Mouse (Mus musculus): ENCODE measurements around the gene Iqgap1. TPM values are rescaled to one million over a fixed set of nuclear protein-coding genes. Genes with fewer than 3 reads are reported as not detected.
A peak's percentile ranks its signal among the peaks of the same experiment; 100 is the strongest.

Iqgap1 gene
- polyA plus RNA-seq, 1 experiment from 2014 or later = 13.1 TPM

GRCm38 (mm10) chr7:80688556-80689220, 137.1 kb downstream of the Iqgap1 start, which contains the start of gene Crtc3:
Crtc3 (minus strand) TSS chr7:80688877.
- DNase-seq = peak; percentile 64
- peak; percentile 88 for ATAC-seq (ENCODE audit: low read depth)
- Histone ChIP-seq H3K27me3 (no peaks in the 10 kb centered on the region), H3K9me3 (replicated peaks) (no peaks in the 10 kb centered on the region), H3K4me2 (peak within 1 kb of the TSS; percentile 99), H3K27ac (peak within 1 kb of the TSS; percentile 90), H3K9ac (peak within 1 kb of the TSS; percentile 89), H3K36me3 (no peaks in the 10 kb centered on the region), H3K4me1 (replicated peaks) (peaks cover 41% of the 10 kb centered on the region), H3K4me3 (replicated peaks) (peak within 1 kb of the TSS; percentile 83)
- under 1% methylated on average over 64 of the region's 83 CpGs for WGBS (ENCODE audit: insufficient replicate concordance)

GRCm38 (mm10) chr7:80687721-80688555, 137.8 kb downstream of the Iqgap1 start:
- H3K27ac ChIP-seq = peak overlapping the region; percentile 90
- ATAC-seq (ENCODE audit: low read depth) = peak; percentile 30
- peak overlapping the region; percentile 83 for H3K4me3 ChIP-seq (replicated peaks)
- H3K36me3 ChIP-seq = no peaks in the 10 kb centered on the region
- peak overlapping the region; percentile 99 for H3K4me2 ChIP-seq
- H3K27me3 ChIP-seq = no peaks in the 10 kb centered on the region
- H3K4me1 ChIP-seq (replicated peaks) = peaks cover 42% of the 10 kb centered on the region
- H3K9ac ChIP-seq = peak overlapping the region; percentile 89
- 2% methylated on average over 69 of the region's 69 CpGs for WGBS (ENCODE audit: insufficient replicate concordance)
- DNase-seq = peak; percentile 36
- H3K9me3 ChIP-seq (replicated peaks) = no peaks in the 10 kb centered on the region

- Histone ChIP-seq H3K9ac (no peak overlapping the region), H3K4me2 (no peak overlapping the region), H3K27me3 (no peaks in the 10 kb centered on the region), H3K9me3 (replicated peaks) (no peaks in the 10 kb centered on the region), H3K4me3 (replicated peaks) (no peak overlapping the region), H3K36me3 (no peaks in the 10 kb centered on the region), H3K27ac (no peak overlapping the region), H3K4me1 (replicated peaks) (peaks cover 59% of the 10 kb centered on the region)
- WGBS (ENCODE audit: insufficient replicate concordance) = 26% methylated on average over 5 of the region's 5 CpGs
- DNase-seq (no peak), ATAC-seq (ENCODE audit: low read depth) (no peak)
Measured at GRCm38 (mm10) chr7:80685639-80686038, 140.1 kb downstream of the Iqgap1 start.

- H3K27me3 ChIP-seq = no peaks in the 10 kb centered on the region
- WGBS (ENCODE audit: insufficient replicate concordance) = 7% methylated on average over 1 of the region's 1 CpGs
- no peak overlapping the region for H3K27ac ChIP-seq
- peaks cover 58% of the 10 kb centered on the region for H3K4me1 ChIP-seq (replicated peaks)
- H3K9me3 ChIP-seq (replicated peaks) = no peaks in the 10 kb centered on the region
- ATAC-seq (ENCODE audit: low read depth) (peak; percentile 23; the same call in 1 of the 2 replicates), DNase-seq (no peak)
- no peak overlapping the region for H3K9ac ChIP-seq
- H3K4me2 ChIP-seq = no peak overlapping the region
- H3K36me3 ChIP-seq = no peaks in the 10 kb centered on the region
- no peak overlapping the region for H3K4me3 ChIP-seq (replicated peaks)
Measured at GRCm38 (mm10) chr7:80682630-80683029, 143.1 kb downstream of the Iqgap1 start.

GRCm38 (mm10) chr7:80680218-80680847, 145.4 kb downstream of the Iqgap1 start:
- Histone ChIP-seq H3K4me3 (replicated peaks) (peak overlapping the region; percentile 4; the same call in 1 of the 2 replicates), H3K4me1 (replicated peaks) (peaks cover 42% of the 10 kb centered on the region), H3K36me3 (no peaks in the 10 kb centered on the region), H3K27me3 (no peaks in the 10 kb centered on the region), H3K9me3 (replicated peaks) (no peaks in the 10 kb centered on the region), H3K27ac (no peak overlapping the region), H3K4me2 (peak overlapping the region; percentile 42), H3K9ac (0 out of 2 replicates have a peak overlapping the region, but pooled peaks have one; percentile 23)
- DNase-seq (no peak), ATAC-seq (ENCODE audit: low read depth) (peak; percentile 73; the same call in 1 of the 2 replicates)
- 10% methylated on average over 12 of the region's 12 CpGs for WGBS (ENCODE audit: insufficient replicate concordance)

GRCm38 (mm10) chr7:80672323-80672722, 153.5 kb downstream of the Iqgap1 start:
- no peak for ATAC-seq (ENCODE audit: low read depth)
- Histone ChIP-seq H3K9ac (no peak overlapping the region), H3K27ac (no peak overlapping the region), H3K4me1 (replicated peaks) (peaks cover 30% of the 10 kb centered on the region), H3K36me3 (no peaks in the 10 kb centered on the region), H3K9me3 (replicated peaks) (no peaks in the 10 kb centered on the region), H3K4me2 (no peak overlapping the region), H3K27me3 (no peaks in the 10 kb centered on the region), H3K4me3 (replicated peaks) (no peak overlapping the region)
- WGBS (ENCODE audit: insufficient replicate concordance) = 35% methylated on average over 3 of the region's 3 CpGs
- no peak for DNase-seq

- DNase-seq (no peak), ATAC-seq (ENCODE audit: low read depth) (no peak)
- Histone ChIP-seq H3K36me3 (no peaks in the 10 kb centered on the region), H3K9me3 (replicated peaks) (no peaks in the 10 kb centered on the region), H3K4me2 (no peak overlapping the region), H3K27me3 (no peaks in the 10 kb centered on the region), H3K4me1 (replicated peaks) (peaks cover 45% of the 10 kb centered on the region), H3K27ac (no peak overlapping the region), H3K4me3 (replicated peaks) (no peak overlapping the region), H3K9ac (no peak overlapping the region)
- 75% methylated on average over 6 of the region's 6 CpGs for WGBS (ENCODE audit: insufficient replicate concordance)
Measured at GRCm38 (mm10) chr7:80670889-80671288, 154.9 kb downstream of the Iqgap1 start.

GRCm38 (mm10) chr7:80667190-80667589, 158.6 kb downstream of the Iqgap1 start:
- Histone ChIP-seq H3K27ac (peak overlapping the region; percentile 77), H3K9ac (peak overlapping the region; percentile 52), H3K9me3 (replicated peaks) (no peaks in the 10 kb centered on the region), H3K4me3 (replicated peaks) (peak overlapping the region; percentile 26), H3K27me3 (no peaks in the 10 kb centered on the region), H3K4me2 (peak overlapping the region; percentile 60), H3K4me1 (replicated peaks) (peaks cover 62% of the 10 kb centered on the region), H3K36me3 (no peaks in the 10 kb centered on the region)
- ATAC-seq (ENCODE audit: low read depth) (peak; percentile 80), DNase-seq (peak; percentile 35)
- 7% methylated on average over 11 of the region's 11 CpGs for WGBS (ENCODE audit: insufficient replicate concordance)

- Histone ChIP-seq H3K9me3 (replicated peaks) (no peaks in the 10 kb centered on the region), H3K9ac (peak overlapping the region; percentile 52; the same call in 1 of the 2 replicates), H3K4me3 (replicated peaks) (peak overlapping the region; percentile 26; the same call in 1 of the 2 replicates), H3K4me2 (peak overlapping the region; percentile 60), H3K27ac (peak overlapping the region; percentile 77), H3K27me3 (no peaks in the 10 kb centered on the region), H3K4me1 (replicated peaks) (peaks cover 66% of the 10 kb centered on the region), H3K36me3 (no peaks in the 10 kb centered on the region)
- ATAC-seq (ENCODE audit: low read depth) (no peak), DNase-seq (no peak)
- 33% methylated on average over 10 of the region's 10 CpGs for WGBS (ENCODE audit: insufficient replicate concordance)
Measured at GRCm38 (mm10) chr7:80666198-80666915, 159.4 kb downstream of the Iqgap1 start.
